Mouse (Mus musculus) lung, embryonic 14.5 days (tissue): Measurements from ENCODE around the gene Ccdc136. TPM values are rescaled to one million over a fixed set of nuclear protein-coding genes. Genes with fewer than 3 reads are reported as not detected.

Experiments used
- ATAC-seq: fragments of 200-750 bp; cut with Nextera tagmentation; 2 replicates; pipeline ENCODE4 v1.8.0; 2017; ENCODE audit warnings: mild to moderate bottlenecking, moderate TSS enrichment, moderate library complexity; ENCODE audit not compliant: insufficient read depth
- DNase-seq: peaks from one replicate; pipeline ENCODE4 v3.0.0-alpha.2; 2015
- H3K27ac ChIP-seq: fragments of 300-500 bp; sonication (generic); 2 replicates; pipeline ENCODE4 v1.5.1; 2014; ENCODE audit warnings: low read depth, mild to moderate bottlenecking, moderate library complexity
- H3K27me3 ChIP-seq: fragments of 300-500 bp; sonication (generic); 2 replicates; pipeline ENCODE4 v1.6.1; 2014; ENCODE audit warnings: low read length, control low read depth; ENCODE audit not compliant: insufficient read depth
- H3K36me3 ChIP-seq: fragments of 300-500 bp; sonication (generic); 2 replicates; pipeline ENCODE4 v1.6.1; 2014; ENCODE audit warnings: control low read depth; ENCODE audit not compliant: insufficient read depth
- H3K4me1 ChIP-seq: fragments of 300-500 bp; sonication (generic); 2 replicates; pipeline ENCODE4 v1.6.1; 2014; ENCODE audit warnings: antibody characterized with exemption, control low read depth; ENCODE audit not compliant: insufficient read depth
- H3K4me2 ChIP-seq: fragments of 300-500 bp; sonication (generic); 2 replicates; pipeline ENCODE4 v1.6.1; 2014; ENCODE audit warnings: mild to moderate bottlenecking
- H3K4me3 ChIP-seq: fragments of 300-500 bp; sonication (generic); 2 replicates; pipeline ENCODE4 v1.5.1; 2014; ENCODE audit warnings: low read depth, low read length
- H3K9ac ChIP-seq: fragments of 300-500 bp; sonication (generic); 2 replicates; pipeline ENCODE4 v1.6.1; 2014
- H3K9me3 ChIP-seq: fragments of 300-500 bp; sonication (generic); 2 replicates; pipeline ENCODE4 v1.6.1; 2016; ENCODE audit warnings: low read depth, low read length, control low read depth
- CTCF ChIP-seq: IDR thresholded peaks from 2 replicates; pipeline ENCODE4 v1.5.1; 2016; ENCODE audit warnings: antibody characterized with exemption, low read depth
- WGBS: fragments of 180-500 bp; shearing (Covaris S2); extraction: QIAGEN DNeasy Blood & Tissue Kit; methylation state at CpG from one replicate; pipeline ENCODE4 v1.1.7; 2014; 5-methylcytosine and 5-hydroxymethylcytosine counted together
- polyA plus RNA-seq: library from polyadenylated mRNA; unstranded; fragments of >200 nt; fragmentation: Nextera tagmentation; extraction: Ambion mirVana; gene quantifications from 2 replicates; pipeline ENCODE4 v1.2.1, GENCODE M21; 2014

Gene Ccdc136
- polyA plus RNA-seq, 1 experiment from 2014 or later, result 15.3 TPM

GRCm38 (mm10) chr6:29391802-29392201 is 4.3 kb upstream of the Ccdc136 start:
- ATAC-seq, result no peak
- 61% methylated on average over 4 of the region's 4 CpGs for WGBS
- no peak overlapping the region for H3K27ac ChIP-seq
- TF ChIP-seq CTCF, result peak; percentile 34; the same call in 1 of the 2 replicates
- peak; percentile 42 for DNase-seq
- no peaks in the 10 kb centered on the region for H3K9me3 ChIP-seq
- H3K27me3 ChIP-seq, result peaks cover 14% of the 10 kb centered on the region; the same call in 1 of the 2 replicates
- H3K4me3 ChIP-seq, result no peak overlapping the region
- peaks cover 4% of the 10 kb centered on the region; the same call in 1 of the 2 replicates for H3K4me1 ChIP-seq
- H3K4me2 ChIP-seq, result no peak overlapping the region
- no peaks in the 10 kb centered on the region for H3K36me3 ChIP-seq
- no peak overlapping the region for H3K9ac ChIP-seq

GRCm38 (mm10) chr6:29394286-29394685 is 1.8 kb upstream of the Ccdc136 start:
- H3K36me3 ChIP-seq, result no peaks in the 10 kb centered on the region
- no peaks in the 10 kb centered on the region for H3K9me3 ChIP-seq
- H3K4me1 ChIP-seq, result peaks cover 4% of the 10 kb centered on the region; the same call in 1 of the 2 replicates
- H3K9ac ChIP-seq, result no peak overlapping the region
- TF ChIP-seq CTCF, result no peak
- peaks cover 14% of the 10 kb centered on the region; the same call in 1 of the 2 replicates for H3K27me3 ChIP-seq
- no peak overlapping the region for H3K4me2 ChIP-seq
- ATAC-seq (no peak), DNase-seq (no peak)
- no peak overlapping the region for H3K4me3 ChIP-seq
- H3K27ac ChIP-seq, result no peak overlapping the region
- 58% methylated on average over 1 of the region's 1 CpGs for WGBS

GRCm38 (mm10) chr6:29396714-29397540 is 818 bp downstream of the Ccdc136 start:
- Histone ChIP-seq H3K4me1 (peaks cover 4% of the 10 kb centered on the region; the same call in 1 of the 2 replicates), H3K9me3 (no peaks in the 10 kb centered on the region), H3K27ac (no peak overlapping the region; the same call in 1 of the 2 replicates), H3K27me3 (peaks cover 14% of the 10 kb centered on the region; the same call in 1 of the 2 replicates), H3K4me2 (peak overlapping the region; percentile 87), H3K9ac (peak overlapping the region; percentile 59), H3K4me3 (peak overlapping the region; percentile 67), H3K36me3 (no peaks in the 10 kb centered on the region)
- peak; percentile 69 for ATAC-seq
- WGBS, result 3% methylated on average over 24 of the region's 24 CpGs
- peak; percentile 18 for DNase-seq
- TF ChIP-seq CTCF, result no peak

- WGBS, result 11% methylated on average over 6 of the region's 6 CpGs
- Histone ChIP-seq H3K27me3 (peaks cover 14% of the 10 kb centered on the region; the same call in 1 of the 2 replicates), H3K27ac (no peak overlapping the region), H3K36me3 (no peaks in the 10 kb centered on the region), H3K4me2 (peak overlapping the region; percentile 87), H3K4me3 (peak overlapping the region; percentile 67), H3K9ac (peak overlapping the region; percentile 59), H3K9me3 (no peaks in the 10 kb centered on the region), H3K4me1 (peaks cover 4% of the 10 kb centered on the region; the same call in 1 of the 2 replicates)
- TF ChIP-seq CTCF, result no peak
- ATAC-seq, result peak; percentile 32; the same call in 1 of the 2 replicates
- DNase-seq, result peak; percentile 67
Measured at GRCm38 (mm10) chr6:29397575-29397974, 1.5 kb downstream of the Ccdc136 start.

- Histone ChIP-seq H3K4me3 (no peak overlapping the region), H3K4me2 (no peak overlapping the region), H3K9me3 (no peaks in the 10 kb centered on the region), H3K4me1 (peaks cover 4% of the 10 kb centered on the region; the same call in 1 of the 2 replicates), H3K27ac (no peak overlapping the region), H3K9ac (no peak overlapping the region), H3K36me3 (no peaks in the 10 kb centered on the region), H3K27me3 (peaks cover 13% of the 10 kb centered on the region; the same call in 1 of the 2 replicates)
- DNase-seq, result no peak
- 84% methylated on average over 4 of the region's 4 CpGs for WGBS
- ATAC-seq, result no peak
- TF ChIP-seq CTCF, result no peak
Measured at GRCm38 (mm10) chr6:29399851-29400250, 3.7 kb downstream of the Ccdc136 start.

GRCm38 (mm10) chr6:29402693-29403342 is 6.7 kb downstream of the Ccdc136 start:
- WGBS, result 7% methylated on average over 34 of the region's 34 CpGs
- 0 out of 2 replicates have a peak, but pooled peaks cover 5% of the 10 kb centered on the region for H3K27me3 ChIP-seq
- H3K9me3 ChIP-seq, result no peaks in the 10 kb centered on the region
- peak; percentile 38 for TF ChIP-seq CTCF
- H3K4me3 ChIP-seq, result peak overlapping the region; percentile 19
- no peak overlapping the region for H3K27ac ChIP-seq
- no peak overlapping the region for H3K9ac ChIP-seq
- H3K4me1 ChIP-seq, result no peaks in the 10 kb centered on the region
- peak overlapping the region; percentile 48 for H3K4me2 ChIP-seq
- no peaks in the 10 kb centered on the region for H3K36me3 ChIP-seq
- DNase-seq (peak; percentile 50), ATAC-seq (peak; percentile 14; the same call in 1 of the 2 replicates)

- H3K4me1 ChIP-seq, result no peaks in the 10 kb centered on the region
Measured at GRCm38 (mm10) chr6:29406412-29406811, 10.3 kb downstream of the Ccdc136 start.

More at GRCm38 (mm10) chr6:29406412-29406811, 10.3 kb downstream of the Ccdc136 start:
- Histone ChIP-seq H3K9ac (no peak overlapping the region), H3K9me3 (no peaks in the 10 kb centered on the region), H3K27me3 (0 out of 2 replicates have a peak, but pooled peaks cover 5% of the 10 kb centered on the region), H3K36me3 (peaks cover 7% of the 10 kb centered on the region), H3K4me3 (no peak overlapping the region), H3K27ac (no peak overlapping the region), H3K4me2 (no peak overlapping the region)
- WGBS, result 83% methylated on average over 6 of the region's 6 CpGs
- TF ChIP-seq CTCF, result no peak
- no peak for DNase-seq
- ATAC-seq, result no peak
